Mouse (Mus musculus) ZHBTc4 (cell line): Measurements from ENCODE around the gene Zfp358.

Source experiments
- DNase-seq: peaks from one replicate; pipeline ENCODE4 v3.0.0-alpha.2; 2011; ENCODE audit warnings: low read depth, low spot score

Gene Zfp358

GRCm38 (mm10) chr8:3492901-3493844 lies at the start of gene Zfp358:
Zfp358 (plus strand) TSS chr8:3493138.
- DNase-seq, result peak; percentile 64

GRCm38 (mm10) chr8:3449226-3449625 lies 43.7 kb upstream of the Zfp358 start:
- DNase-seq, result no peak

- DNase-seq, result peak; percentile 81
Measured at GRCm38 (mm10) chr8:3450670-3451069, 42.3 kb upstream of the Zfp358 start.

- DNase-seq, result peak; percentile 54
Measured at GRCm38 (mm10) chr8:3451992-3452391, 40.9 kb upstream of the Zfp358 start.

- DNase-seq, result no peak
Measured at GRCm38 (mm10) chr8:3463248-3463647, 29.7 kb upstream of the Zfp358 start.

- DNase-seq, result peak; percentile 77
Measured at GRCm38 (mm10) chr8:3464309-3464708, 28.6 kb upstream of the Zfp358 start.

GRCm38 (mm10) chr8:3467006-3467885 lies 25.7 kb upstream of the Zfp358 start, which contains the start of gene Pex11g:
Pex11g (minus strand) TSS chr8:3467680.
- peak; percentile 98 for DNase-seq

GRCm38 (mm10) chr8:3467886-3468545 lies 24.9 kb upstream of the Zfp358 start:
- no peak for DNase-seq

- DNase-seq, result peak; percentile 39
Measured at GRCm38 (mm10) chr8:3468838-3469237, 24.1 kb upstream of the Zfp358 start.

GRCm38 (mm10) chr8:3470562-3470961 lies 22.4 kb upstream of the Zfp358 start, which contains the start of gene Tex45:
Tex45 (plus strand) TSS chr8:3470862.
- DNase-seq, result no peak

- DNase-seq, result peak; percentile 26
Measured at GRCm38 (mm10) chr8:3475715-3476429, 17.1 kb upstream of the Zfp358 start.

GRCm38 (mm10) chr8:3480221-3480785 lies 12.6 kb upstream of the Zfp358 start:
- DNase-seq, result no peak

- no peak for DNase-seq
Measured at GRCm38 (mm10) chr8:3481605-3482004, 11.3 kb upstream of the Zfp358 start.

GRCm38 (mm10) chr8:3482240-3482740 lies 10.6 kb upstream of the Zfp358 start:
- DNase-seq, result no peak

GRCm38 (mm10) chr8:3483546-3483945 lies 9.4 kb upstream of the Zfp358 start:
- no peak for DNase-seq

- DNase-seq, result peak; percentile 64
Measured at GRCm38 (mm10) chr8:3485192-3485591, 7.7 kb upstream of the Zfp358 start.

- no peak for DNase-seq
Measured at GRCm38 (mm10) chr8:3493845-3494208, 889 bp downstream of the Zfp358 start.

- peak; percentile 35 for DNase-seq
Measured at GRCm38 (mm10) chr8:3495578-3496427, 2.9 kb downstream of the Zfp358 start.

- DNase-seq, result peak; percentile 56
Measured at GRCm38 (mm10) chr8:3496428-3496748, 3.5 kb downstream of the Zfp358 start.

GRCm38 (mm10) chr8:3498583-3498982 lies 5.6 kb downstream of the Zfp358 start:
- no peak for DNase-seq
